Mouse (Mus musculus): ENCODE measurements at regions not wholly inside any gene's neighbourhood (a gene's known extent, or its start where the extent isn't known, plus 50 kb on each side); places are given as distances from the start of the nearest gene placed in this dataset.

DNA sequence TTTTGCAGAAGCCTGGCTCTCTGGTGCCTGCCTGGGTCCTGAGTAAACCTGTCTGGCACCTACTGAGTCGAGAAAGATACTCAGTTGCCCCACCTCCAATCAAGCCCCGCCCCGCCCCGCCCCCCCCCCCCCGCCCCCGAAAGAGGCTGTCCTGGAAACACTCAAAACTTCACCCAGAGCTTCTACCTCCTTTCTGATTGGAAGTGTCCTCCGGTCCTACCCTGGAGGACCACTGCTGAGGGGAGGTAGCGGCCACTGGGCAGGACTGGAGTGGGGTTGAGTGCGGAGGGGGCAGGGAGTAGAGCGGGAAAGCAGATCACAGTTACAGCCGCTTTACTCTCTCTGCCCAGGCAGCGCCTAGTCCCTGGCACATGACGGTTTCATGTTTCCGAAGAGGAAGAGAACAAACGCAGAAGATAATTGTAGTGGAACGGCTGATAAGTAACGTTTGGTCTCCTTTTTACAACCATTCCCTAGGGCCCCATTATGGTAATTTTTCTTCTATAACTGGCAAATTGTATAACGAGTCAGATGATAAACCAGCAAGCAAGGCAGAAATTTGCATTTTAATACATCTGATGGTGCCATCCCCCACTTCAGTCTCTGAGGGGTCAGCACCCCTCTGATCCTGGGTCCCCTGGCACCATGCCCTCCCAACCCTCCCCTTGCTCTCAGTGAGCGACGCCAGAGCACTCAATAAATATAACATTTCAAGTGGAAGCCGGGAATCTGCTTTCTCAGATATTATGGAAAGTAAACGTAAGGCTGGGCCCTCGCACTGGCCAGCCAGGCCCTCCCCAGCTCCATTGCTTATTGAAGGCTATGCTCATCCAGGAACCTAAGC, 221.5 kb upstream of the Rpl38 start:
- peak; percentile 24 to 39 for DNase-seq
- intact Hi-C loops (cut with DNase I) = no loop called here

DNA sequence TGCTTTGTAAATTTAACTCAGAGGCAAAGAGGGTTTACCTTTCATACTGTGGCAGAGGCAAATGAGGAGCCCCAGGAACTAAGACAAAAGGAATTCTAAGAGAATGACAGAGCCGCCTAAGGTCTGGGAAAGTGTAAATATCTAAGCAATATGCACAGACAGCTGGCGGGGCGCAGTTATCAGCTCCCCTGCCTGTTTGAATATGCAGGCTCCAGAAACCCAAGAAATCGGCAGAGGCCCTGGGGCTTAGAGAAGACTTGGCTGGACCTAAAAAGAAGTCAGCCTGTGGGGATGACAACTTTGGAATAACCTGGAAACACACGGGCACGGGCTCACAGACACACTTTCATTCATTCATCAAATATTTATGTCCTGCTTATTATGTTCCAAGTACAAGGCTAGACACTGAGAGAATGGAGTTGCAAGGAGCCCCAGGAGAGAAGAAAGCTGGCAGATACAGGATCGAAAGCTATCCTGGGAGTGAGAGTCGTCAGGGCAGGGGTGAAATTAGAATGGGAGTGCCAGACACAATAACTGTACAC, 222.2 kb upstream of the Rpl38 start:
- intact Hi-C loops (cut with DNase I) = no loop called here
- no peak for DNase-seq

DNA sequence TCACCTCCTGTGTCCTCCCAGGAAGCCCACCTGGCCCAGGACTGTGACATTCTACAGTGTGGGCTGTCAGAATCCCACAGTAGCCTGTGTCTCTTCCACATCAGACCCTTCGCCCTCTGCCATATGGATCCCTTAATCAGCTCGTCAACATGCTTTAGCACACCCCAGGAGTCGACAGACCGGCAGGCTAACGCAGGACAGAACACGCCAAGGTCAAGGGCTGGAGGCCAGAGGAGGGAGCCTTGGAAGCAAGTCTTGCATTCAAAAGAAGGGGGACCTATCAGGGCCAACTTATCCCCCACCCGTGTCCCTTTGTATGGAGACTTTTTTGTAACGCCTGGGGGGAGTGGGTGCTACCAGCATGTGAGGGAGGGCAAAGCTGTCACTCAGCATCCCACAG, 224.1 kb upstream of the Rpl38 start:
- DNase-seq = no peak
- intact Hi-C loops (cut with DNase I) = no loop called here

DNA sequence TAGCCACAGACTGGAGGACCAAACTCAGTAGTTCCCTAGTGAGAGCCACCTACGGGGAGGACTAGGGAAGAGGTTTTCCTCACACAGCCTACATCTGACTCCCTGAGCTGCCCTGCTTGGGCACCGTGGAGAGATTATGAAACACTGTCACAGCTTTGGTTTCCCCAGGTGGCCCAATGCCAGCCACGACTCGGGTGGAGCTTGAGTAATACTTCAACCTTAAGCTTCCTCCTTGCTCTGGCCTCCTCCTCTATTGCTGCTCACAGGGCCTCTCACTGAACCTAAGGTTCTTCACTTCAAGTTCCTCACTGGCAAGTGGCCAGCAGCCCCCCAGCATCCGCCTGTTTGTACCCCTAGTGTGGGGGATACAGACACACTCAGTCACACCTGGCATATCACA, 224.9 kb upstream of the Rpl38 start:
- no peak for DNase-seq
- intact Hi-C loops (cut with DNase I) = no loop called here

DNA sequence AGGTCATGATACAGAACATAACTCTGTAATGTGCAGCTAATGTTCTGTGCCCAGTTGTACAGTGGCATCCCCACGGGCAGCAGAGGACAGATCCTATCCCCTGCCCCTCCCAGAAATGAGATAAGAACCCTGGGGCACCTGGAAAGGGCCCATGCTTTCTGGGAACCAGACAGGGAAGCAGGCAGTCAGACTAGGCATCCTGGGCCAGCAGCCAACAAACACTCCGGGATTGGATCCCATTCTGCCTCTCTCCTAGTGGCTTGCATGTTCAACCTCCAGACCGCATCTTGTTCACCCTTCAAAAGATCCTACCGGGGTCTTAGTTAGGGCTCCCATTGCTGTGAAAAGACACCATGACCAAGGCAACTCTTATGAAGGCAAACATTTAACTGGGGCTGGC, 229.0 kb upstream of the Rpl38 start:
- peak; percentile 14 to 30 for DNase-seq

DNA sequence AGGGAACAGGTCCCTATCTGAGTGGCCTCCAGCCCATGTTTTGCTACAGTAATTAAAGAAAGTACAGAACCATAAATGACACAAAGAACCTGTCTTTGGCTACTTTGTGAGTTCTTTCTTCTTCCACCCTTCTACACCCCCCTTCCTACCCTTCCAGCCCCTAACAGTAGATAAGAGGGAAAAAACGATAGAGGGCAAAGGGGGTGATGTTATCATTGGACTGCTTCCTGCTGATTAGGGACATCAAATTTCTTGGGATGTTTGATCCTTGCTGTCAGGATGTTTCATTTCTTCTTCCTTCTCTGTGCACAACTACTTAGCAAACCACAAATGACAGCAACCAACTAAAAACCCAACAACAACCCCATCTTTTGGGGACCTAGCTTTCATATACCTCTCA, 232.5 kb upstream of the Rpl38 start:
- no peak for DNase-seq
- intact Hi-C loops (cut with DNase I) = no loop called here

More for the DNA sequence above, 229.0 kb upstream of the Rpl38 start:
- intact Hi-C loops (cut with DNase I) = no loop called here

DNA sequence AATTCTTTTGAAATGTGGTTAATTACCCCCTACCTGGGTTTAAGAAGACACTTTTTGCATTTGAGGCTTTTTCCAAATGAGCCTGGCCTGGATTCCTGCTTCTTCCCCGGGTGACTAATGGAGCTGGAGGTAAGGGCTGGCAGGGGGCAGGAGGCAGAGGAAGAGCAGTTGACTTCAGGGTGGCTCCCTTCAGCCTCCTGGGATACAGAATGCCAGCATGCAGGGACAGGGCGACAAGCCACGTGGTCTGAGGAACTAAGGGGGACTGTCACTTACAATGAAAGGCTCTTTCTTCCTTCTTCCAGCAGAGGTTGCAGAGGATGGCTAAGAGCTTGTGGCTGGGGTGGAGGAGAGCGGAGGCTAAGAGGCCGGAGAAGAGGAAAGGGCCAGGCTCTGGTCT, 234.8 kb upstream of the Rpl38 start:
- DNase-seq = no peak
- intact Hi-C loops (cut with DNase I) = no loop called here

DNA sequence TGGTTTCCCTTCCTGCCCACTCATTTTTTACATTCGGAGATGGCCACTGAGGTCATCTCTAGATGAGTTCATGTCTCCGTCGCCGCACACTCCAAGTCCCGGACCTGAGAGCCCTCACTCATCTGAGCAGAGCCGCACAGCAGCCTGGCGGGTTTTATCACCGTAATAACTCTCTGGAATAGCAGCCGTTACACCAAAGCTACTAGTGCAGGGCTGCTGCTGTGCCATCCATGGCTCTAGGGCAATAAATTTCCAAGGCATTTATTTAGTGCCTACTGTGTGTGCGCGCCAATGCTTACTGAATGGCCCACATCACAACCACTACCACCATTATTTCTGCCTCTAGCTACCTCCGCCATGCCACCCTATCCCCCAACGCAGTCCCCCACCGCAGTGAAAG, 242.9 kb upstream of the Rpl38 start:
- intact Hi-C loops (cut with DNase I) = no loop called here

DNA sequence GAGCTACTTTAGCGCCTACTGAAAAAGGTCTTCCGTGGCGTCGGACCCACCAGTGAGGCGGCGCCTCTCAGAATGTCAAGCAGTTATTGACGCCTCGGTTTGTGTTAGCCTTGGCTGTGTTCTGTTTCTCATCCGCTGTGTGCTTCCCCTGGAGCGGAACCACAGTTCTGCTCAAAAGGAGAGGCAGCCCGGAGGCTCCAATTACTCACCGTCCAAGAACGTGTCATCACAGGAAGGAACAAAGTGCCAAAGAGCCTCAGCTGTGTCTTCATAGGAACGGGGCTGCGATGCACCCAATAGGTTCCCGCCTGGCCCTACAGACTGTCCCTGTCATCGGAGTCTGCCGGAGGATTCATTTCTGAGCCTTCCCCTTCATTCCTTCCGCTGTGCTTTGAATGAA, 245.0 kb upstream of the Rpl38 start:
- peak in 1 of 2 experiments; percentile 30 for DNase-seq
- intact Hi-C loops (cut with DNase I) = no loop called here

More for the DNA sequence above, 242.9 kb upstream of the Rpl38 start:
- no peak for DNase-seq

DNA sequence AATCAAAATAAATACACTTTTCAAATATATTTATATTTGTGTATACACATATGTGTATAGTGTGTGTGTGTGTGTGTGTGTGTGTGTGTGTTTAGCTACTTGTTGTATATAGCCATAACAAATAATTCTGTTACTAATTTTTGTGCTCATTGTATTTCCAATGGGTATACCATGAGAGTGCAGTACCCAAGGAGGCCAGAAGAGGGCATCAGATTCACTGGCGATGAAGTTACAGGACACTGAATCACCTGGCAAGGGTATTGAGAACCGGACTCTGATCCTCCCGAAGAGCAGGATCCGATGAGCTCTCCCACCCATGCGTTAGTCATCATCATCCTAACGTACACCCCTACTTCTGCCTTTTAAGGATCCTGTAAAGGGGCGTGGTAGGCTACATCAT, 249.3 kb upstream of the Rpl38 start:
- intact Hi-C loops (cut with DNase I) = no loop called here

DNA sequence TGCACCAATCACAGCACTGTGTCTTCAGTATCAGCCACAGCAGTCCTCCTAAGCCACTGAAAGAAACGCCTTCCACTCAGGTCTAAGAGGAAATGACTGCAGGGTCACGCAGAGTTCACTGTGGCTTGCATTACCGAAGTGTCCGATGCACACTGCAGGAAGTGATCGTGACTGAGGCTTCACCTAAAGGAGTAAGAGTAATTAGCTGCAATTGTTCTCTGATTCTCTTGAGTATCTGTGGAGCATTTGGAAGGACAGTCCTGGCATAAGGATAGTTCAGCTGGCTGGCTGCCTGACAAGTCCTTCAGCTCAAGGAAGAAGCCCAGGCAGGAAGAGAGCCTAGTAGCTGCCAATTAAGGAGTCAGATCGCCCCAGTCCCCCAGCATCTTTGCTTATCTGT, 252.2 kb upstream of the Rpl38 start:
- peak; percentile 7 to 26 for DNase-seq
- intact Hi-C loops (cut with DNase I) = no loop called here

More for the DNA sequence above, 249.3 kb upstream of the Rpl38 start:
- DNase-seq = no peak

DNA sequence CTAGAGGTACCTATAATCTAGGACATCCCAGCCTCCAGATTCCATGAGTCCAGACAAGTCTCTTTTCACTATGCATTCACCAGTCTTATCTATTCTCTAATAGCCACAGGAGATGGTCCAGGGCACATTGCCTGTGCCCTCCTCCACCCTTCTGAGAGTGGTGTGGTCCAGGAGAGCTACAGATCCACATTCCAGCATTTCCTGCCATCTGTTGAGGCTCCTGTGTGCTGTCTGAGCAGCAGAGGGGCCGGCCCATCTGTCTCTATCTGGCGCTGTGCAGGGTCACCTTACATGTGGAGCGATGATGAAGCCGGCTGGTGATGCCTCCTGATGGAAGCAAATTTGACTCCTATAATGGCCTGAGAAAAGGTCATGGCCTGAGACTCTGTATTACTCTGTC, 263.9 kb upstream of the Rpl38 start:
- intact Hi-C loops (cut with DNase I) = no loop called here
- no peak for DNase-seq

DNA sequence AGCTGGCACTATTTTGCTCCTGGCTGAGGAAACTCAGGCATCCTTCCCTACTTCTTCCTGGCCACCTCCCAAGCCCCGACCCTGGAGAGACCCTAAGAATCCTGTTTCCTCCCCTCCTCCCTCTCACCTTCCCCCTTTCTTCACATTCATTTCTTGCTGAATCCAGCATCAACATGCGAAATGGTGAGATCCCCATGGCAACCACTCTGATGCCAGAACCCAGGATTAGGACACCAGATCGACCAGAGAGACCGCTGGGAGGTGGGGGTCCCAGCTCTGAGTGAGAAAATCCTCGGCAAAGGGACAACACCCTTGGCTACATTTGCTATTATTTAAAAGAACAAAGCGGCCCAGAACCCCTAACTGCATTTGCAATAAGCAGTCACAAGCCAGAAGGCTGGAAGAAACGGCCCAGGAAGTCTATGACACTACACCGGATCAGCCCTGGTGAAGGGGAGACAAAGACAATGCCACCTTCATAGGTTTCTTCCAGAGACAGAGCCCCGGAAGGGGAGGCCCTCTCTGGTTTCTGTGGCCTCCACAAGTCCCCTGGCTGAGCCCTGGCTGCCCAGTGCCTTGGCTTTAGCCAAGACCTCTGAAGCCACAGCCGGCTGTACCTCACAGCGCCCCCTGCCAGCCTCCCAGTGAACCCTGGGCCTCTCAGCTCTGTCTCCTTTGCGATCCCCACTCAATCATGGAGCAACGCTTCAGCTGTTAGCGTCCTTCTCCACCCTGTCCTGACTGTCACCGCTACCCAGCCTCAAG, 265.6 kb upstream of the Rpl38 start:
- DNase-seq = peak; percentile 18 to 40
- intact Hi-C loops (cut with DNase I) = no loop called here

DNA sequence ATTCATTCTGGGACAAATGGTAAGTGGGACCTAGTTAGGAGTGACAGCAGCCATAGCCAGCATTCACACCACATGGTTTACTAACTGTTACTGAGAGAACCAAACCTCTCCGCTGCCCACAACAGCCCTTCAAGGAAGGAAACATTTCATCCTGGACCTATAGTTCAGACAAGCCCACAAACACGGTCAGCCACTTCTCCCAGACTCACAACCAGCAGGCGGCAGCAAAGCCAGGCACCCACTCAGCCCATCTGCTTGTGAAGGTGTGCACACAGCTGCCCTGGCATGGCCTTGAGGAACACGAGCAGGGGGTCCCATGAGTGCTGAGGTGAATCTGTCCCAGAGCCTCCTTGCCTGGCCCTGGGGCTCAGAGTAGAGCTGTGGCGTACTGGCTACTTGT, 267.6 kb upstream of the Rpl38 start:
- intact Hi-C loops (cut with DNase I) = no loop called here
- peak in 1 of 2 experiments; percentile 7 for DNase-seq

DNA sequence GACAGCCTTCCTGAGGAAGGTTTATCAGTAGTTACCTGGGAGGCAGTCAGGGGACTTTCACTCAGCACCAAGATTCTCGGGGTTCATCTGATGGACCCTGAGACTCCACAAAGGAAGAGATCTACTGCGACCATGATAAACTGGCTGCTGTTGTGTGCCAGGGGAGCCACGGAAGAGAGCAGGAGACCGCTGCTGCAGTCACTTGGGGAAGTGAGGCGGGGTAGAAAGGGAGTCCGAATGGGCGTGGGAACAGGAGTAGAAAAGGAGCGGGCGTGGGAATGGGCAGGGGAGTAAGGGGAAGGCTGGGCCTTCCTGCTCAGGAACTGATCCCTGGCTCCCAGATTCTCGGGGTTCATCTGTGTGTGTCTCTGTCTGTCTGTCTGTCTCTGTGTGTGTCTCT, 276.2 kb upstream of the Rpl38 start:
- intact Hi-C loops (cut with DNase I) = no loop called here
- DNase-seq = no peak

DNA sequence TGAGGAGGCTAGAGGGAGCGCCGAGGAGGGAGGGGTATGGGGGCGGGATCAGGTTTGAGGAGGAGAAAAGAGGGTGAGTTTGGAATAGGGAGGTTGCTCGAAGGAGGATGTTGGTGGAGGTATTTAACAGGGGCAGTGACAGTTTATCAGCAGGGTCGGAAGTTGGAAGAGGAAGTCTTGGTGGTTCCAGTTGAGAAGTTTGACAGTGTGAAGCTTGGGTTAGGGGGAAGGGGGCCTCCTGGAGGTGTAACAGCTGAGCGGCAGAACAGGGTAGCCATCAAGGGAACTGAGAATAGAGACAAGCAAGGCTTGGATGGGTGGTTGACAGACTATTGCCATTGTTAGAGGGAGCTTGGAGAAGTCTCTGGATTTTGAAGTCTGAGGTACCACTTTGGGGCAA, 276.8 kb upstream of the Rpl38 start:
- DNase-seq = no peak
- intact Hi-C loops (cut with DNase I) = no loop called here

DNA sequence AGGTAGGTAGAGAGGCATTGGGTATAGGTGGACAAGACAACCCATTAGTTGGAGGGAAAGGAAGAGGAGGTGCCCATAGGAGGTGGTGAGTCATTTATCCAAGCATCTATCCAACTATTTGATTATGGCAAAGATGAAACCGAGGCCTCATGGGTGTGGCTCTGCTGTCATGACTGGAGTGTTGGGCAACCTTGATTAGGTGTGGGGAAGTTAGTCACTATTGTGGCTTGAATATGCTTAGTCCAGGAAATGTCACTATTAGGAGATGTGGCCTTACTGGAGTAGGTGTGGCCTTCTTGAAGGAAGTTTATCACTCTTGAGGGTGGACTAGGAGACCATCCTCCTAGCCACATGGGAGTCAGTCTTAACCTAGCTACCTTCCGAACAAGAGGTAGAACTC, 281.2 kb upstream of the Rpl38 start:
- intact Hi-C loops (cut with DNase I) = no loop called here
- DNase-seq = no peak

DNA sequence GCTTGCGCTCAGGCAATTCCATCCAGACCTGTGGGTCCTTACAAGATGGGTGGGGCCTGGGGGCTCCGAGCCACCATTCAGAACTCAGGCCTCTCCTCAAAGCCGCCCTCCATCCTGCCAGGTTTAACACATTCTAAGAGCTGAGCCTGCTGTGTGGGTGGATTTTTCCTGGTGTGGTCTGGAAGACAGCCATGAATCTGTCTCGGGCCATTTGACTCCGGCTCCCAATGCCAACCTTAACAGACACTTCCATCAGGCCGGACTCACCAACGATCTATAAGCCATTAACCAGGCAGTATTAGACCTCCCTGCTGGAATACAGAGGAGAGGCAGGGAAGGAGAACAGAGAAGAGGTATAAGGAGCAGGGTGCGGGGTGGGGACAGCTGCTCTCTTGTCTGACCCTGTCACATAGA, 288.9 kb upstream of the Rpl38 start:
- intact Hi-C loops (cut with DNase I) = no loop called here
- DNase-seq = no peak

DNA sequence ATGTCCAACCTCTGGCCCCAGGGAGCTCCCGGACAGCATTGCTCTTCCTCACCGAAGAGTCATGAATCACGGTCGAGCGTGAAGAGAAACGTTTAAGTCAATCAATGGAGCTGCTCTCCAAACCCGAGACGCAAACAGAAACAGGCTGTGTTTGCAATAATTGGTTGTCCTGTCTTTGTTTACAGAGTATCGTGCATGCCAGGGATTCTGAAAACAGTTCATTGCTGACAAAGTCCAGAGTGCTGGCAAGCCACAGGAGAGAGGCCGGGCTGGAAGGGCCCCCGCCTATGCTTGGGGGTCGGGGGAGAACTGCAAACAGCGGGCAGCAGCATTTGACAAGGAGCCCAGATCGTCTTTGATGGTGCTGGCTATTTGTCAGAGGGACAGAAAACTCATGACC, 292.4 kb upstream of the Rpl38 start:
- DNase-seq = peak in 1 of 2 experiments; percentile 7

DNA sequence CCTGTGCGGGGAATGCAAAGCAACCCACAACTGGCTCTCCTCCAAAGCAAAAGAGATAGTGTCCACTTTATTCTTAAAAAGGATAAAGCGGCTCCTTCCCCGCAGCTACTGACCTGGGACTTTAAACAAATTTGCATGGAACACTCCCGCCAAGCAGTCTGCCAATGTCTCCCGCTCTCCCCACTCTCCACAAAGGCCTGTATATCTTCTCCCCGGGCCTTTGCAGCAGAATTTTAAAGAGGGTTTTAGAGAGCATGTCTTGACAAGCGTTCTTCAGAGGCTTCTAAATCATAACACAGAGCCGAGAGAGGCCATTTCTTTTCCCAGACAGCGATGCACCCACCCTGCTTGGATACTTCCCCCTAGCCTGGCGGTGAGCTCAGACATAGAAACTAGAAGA, 297.6 kb upstream of the Rpl38 start:
- intact Hi-C loops (cut with DNase I) = no loop called here
- no peak for DNase-seq

More for the DNA sequence above, 292.4 kb upstream of the Rpl38 start:
- intact Hi-C loops (cut with DNase I) = no loop called here

DNA sequence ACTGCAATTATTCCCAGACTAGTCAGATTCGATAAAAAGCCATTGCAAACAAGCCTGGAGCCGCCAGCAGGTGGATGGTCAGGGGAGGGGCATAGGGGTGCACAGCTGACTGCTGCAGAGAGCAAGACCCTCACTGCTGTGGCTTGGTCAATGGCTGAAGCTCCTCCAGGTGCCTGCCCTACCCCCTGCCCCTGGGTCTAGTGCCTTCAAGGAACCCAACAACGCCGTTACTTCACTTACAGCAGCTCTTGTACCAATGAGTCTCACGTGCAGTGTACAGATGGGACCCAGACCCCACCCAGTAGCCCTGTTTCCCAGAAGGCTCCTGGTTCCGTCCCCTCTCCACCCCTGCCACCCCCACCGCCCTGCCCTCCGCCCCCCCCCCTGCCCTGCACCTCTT, 300.5 kb upstream of the Rpl38 start:
- no peak for DNase-seq
- intact Hi-C loops (cut with DNase I) = no loop called here

DNA sequence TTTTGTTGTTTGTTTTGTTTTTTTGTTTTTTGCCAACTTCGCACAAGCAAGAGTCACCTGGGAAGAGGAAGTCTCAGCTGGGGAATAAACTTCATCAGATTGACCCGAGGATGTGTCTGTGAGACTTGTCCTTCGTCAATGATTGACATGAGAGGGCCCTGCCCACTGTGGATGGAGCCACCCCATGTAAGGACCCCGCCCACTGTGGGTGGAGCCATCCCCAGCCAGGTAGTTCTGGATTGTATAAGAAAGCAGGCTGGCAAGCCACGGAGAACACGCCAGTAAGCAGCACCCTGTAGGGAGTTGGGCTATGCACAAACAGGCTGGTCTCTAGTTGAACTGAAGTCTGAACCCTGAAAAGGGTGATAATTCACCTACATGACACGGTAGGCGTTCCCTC, 294.1 kb upstream of the Sdk2 start:
- intact Hi-C loops (cut with DNase I) = no loop called here
- no peak for DNase-seq

All from heart, postnatal 14 days (tissue).